Comparison of ENCODE assay signal across 12 mouse cellular contexts in genomic region chr14:5879791-5880190, GRCm38 (mm10). TPM values are rescaled to one million over a fixed set of nuclear protein-coding genes. Genes with fewer than 3 reads are reported as not detected.
A peak's percentile ranks its signal among the peaks of the same experiment; 100 is the strongest.
DNase-seq lines count a peak whose midpoint lies in the region; ATAC-seq lines count a peak whose summit lies in the region.
"Not testable (repeated sequence)": the region's sequence is repeated elsewhere in the genome, so short reads cannot be mapped to it uniquely, and the experiment has no call there.
"Had no signal": no experiment of that assay in that cellular context is flagged by ENCODE, and none has a peak within 500 bp of the region (broad histone marks: within the 10 kb centered on the region; RNA-seq: fewer than 3 reads in every experiment).

No protein-coding gene starts in this region.

- not testable (repeated sequence) for H3K36me3 ChIP-seq in embryonic facial prominence, embryonic 13.5 days; heart, embryonic 10.5 days; hindbrain, embryonic 15.5 days; liver, embryonic 12.5 days; midbrain, embryonic 15.5 days (replicated peaks); stomach, embryonic 14.5 days (ENCODE audit: control insufficient read depth, insufficient read depth, low read length)

- not testable (repeated sequence) for H3K4me1 ChIP-seq in embryonic facial prominence, embryonic 13.5 days; heart, embryonic 10.5 days; hindbrain, embryonic 15.5 days (replicated peaks); liver, embryonic 12.5 days; midbrain, embryonic 15.5 days; stomach, embryonic 14.5 days (ENCODE audit: control insufficient read depth, insufficient read depth, low read length)

- H3K27ac ChIP-seq in embryonic facial prominence, embryonic 13.5 days; heart, embryonic 10.5 days; hindbrain, embryonic 15.5 days (replicated peaks); liver, embryonic 12.5 days; midbrain, embryonic 15.5 days; stomach, embryonic 14.5 days (ENCODE audit: low read length): not testable (repeated sequence)

- H3K4me2 ChIP-seq in embryonic facial prominence, embryonic 13.5 days = peak overlapping the region; percentile 71
- H3K4me2 ChIP-seq in hindbrain, embryonic 15.5 days = peak overlapping the region; percentile 80
- peak overlapping the region; percentile 49 for H3K4me2 ChIP-seq in liver, embryonic 12.5 days
- peak overlapping the region; percentile 86 for H3K4me2 ChIP-seq in midbrain, embryonic 15.5 days
- peak overlapping the region; percentile 46 for H3K4me2 ChIP-seq in stomach, embryonic 14.5 days (replicated peaks; ENCODE audit: low read depth, low read length)

- peak; percentile 1 for DNase-seq in brain, adult 2 months (ENCODE audit: low read depth, low spot score)
- DNase-seq in heart, embryonic 10.5 days (ENCODE audit: low spot score) = not testable (repeated sequence)
- DNase-seq in kidney, postnatal 10 days = peak; percentile 4

- peak overlapping the region; percentile 42 for H3K4me3 ChIP-seq in embryonic facial prominence, embryonic 13.5 days
- H3K4me3 ChIP-seq in heart, embryonic 10.5 days = peak overlapping the region; percentile 52
- peak overlapping the region; percentile 54 for H3K4me3 ChIP-seq in hindbrain, embryonic 15.5 days
- H3K4me3 ChIP-seq in liver, embryonic 12.5 days = not testable (repeated sequence)
- peak overlapping the region; percentile 51 for H3K4me3 ChIP-seq in midbrain, embryonic 15.5 days
- peak overlapping the region; percentile 25 for H3K4me3 ChIP-seq in stomach, embryonic 14.5 days (ENCODE audit: low read depth, low read length)

- H3K27me3 ChIP-seq in embryonic facial prominence, embryonic 13.5 days; heart, embryonic 10.5 days (ENCODE audit: insufficient read depth, poor library complexity, severe bottlenecking); hindbrain, embryonic 15.5 days; midbrain, embryonic 15.5 days (replicated peaks); stomach, embryonic 14.5 days (ENCODE audit: control insufficient read depth, insufficient read depth, low read length): not testable (repeated sequence)
- peaks cover 11% of the 10 kb centered on the region for H3K27me3 ChIP-seq in liver, embryonic 12.5 days (replicated peaks)

- WGBS in embryonic facial prominence, embryonic 13.5 days = 2% methylated on average over 23 of the region's 28 CpGs
- WGBS in heart, embryonic 10.5 days = under 1% methylated on average over 22 of the region's 28 CpGs
- 1% methylated on average over 24 of the region's 28 CpGs for WGBS in hindbrain, embryonic 15.5 days
- 2% methylated on average over 25 of the region's 28 CpGs for WGBS in liver, embryonic 12.5 days (ENCODE audit: insufficient replicate concordance)
- under 1% methylated on average over 26 of the region's 28 CpGs for WGBS in midbrain, embryonic 15.5 days
- WGBS in stomach, embryonic 14.5 days = 1% methylated on average over 21 of the region's 28 CpGs

- not testable (repeated sequence) for ATAC-seq in embryonic facial prominence, embryonic 13.5 days (ENCODE audit: insufficient number of reproducible peaks, insufficient read depth, low FRiP score, low TSS enrichment, low read depth); hindbrain, embryonic 15.5 days (ENCODE audit: low FRiP score, low read depth); liver, embryonic 12.5 days; midbrain, embryonic 15.5 days (replicated peaks); stomach, embryonic 14.5 days (ENCODE audit: insufficient number of reproducible peaks, insufficient read depth, low FRiP score, low read depth)

- not testable (repeated sequence) for H3K9me3 ChIP-seq in embryonic facial prominence, embryonic 13.5 days; heart, embryonic 10.5 days; hindbrain, embryonic 15.5 days; liver, embryonic 12.5 days (replicated peaks); midbrain, embryonic 15.5 days; stomach, embryonic 14.5 days (ENCODE audit: control insufficient read depth, low read depth, low read length)

- H3K9ac ChIP-seq in embryonic facial prominence, embryonic 13.5 days = peak overlapping the region; percentile 49; the same call in 1 of the 2 replicates
- peak overlapping the region; percentile 62 for H3K9ac ChIP-seq in hindbrain, embryonic 15.5 days
- H3K9ac ChIP-seq in liver, embryonic 12.5 days; stomach, embryonic 14.5 days (replicated peaks; ENCODE audit: low read depth, low read length): not testable (repeated sequence)
- H3K9ac ChIP-seq in midbrain, embryonic 15.5 days = peak overlapping the region; percentile 60

RNA-seq across cellular contexts. Expression of gene Gm8237, which starts 0.4 kb away (rescaled TPM):
- polyA plus RNA-seq in embryonic facial prominence, embryonic 13.5 days (2015; fragmentation: Nextera tagmentation; extraction: Ambion mirVana) = not detected in 2 replicates
- 0.23 TPM in 1 of 2 replicates, not detected in the other for polyA plus RNA-seq in heart, embryonic 10.5 days (2016; fragmentation: Nextera tagmentation; extraction: Ambion mirVana)
- 1.3 and 1.6 TPM in 2 replicates for polyA plus RNA-seq in hindbrain, embryonic 15.5 days (2015; fragmentation: Nextera tagmentation; extraction: Ambion mirVana)
- not detected in 2 replicates for polyA plus RNA-seq in liver, embryonic 12.5 days (2016; fragmentation: Nextera tagmentation; extraction: Ambion mirVana)
- 1.5 and 2.0 TPM in 2 replicates for polyA plus RNA-seq in midbrain, embryonic 15.5 days (2015; fragmentation: Nextera tagmentation; extraction: Ambion mirVana)
- polyA plus RNA-seq in stomach, embryonic 14.5 days (2014; fragmentation: Nextera tagmentation; extraction: Ambion mirVana) = 0.67 and 0.95 TPM in 2 replicates
- polyA plus RNA-seq: liver, embryonic 14.5 days; thymus, adult 2 months had no signal

RNA-seq across cellular contexts. Expression of gene Gm3424, which starts 49.7 kb away (rescaled TPM):
- not detected in 2 replicates for polyA plus RNA-seq in embryonic facial prominence, embryonic 13.5 days (2015; fragmentation: Nextera tagmentation; extraction: Ambion mirVana)
- not detected in 2 replicates for polyA plus RNA-seq in heart, embryonic 10.5 days (2016; fragmentation: Nextera tagmentation; extraction: Ambion mirVana)
- polyA plus RNA-seq in hindbrain, embryonic 15.5 days (2015; fragmentation: Nextera tagmentation; extraction: Ambion mirVana) = not detected in 2 replicates
- polyA plus RNA-seq in liver, embryonic 12.5 days (2016; fragmentation: Nextera tagmentation; extraction: Ambion mirVana) = not detected in 2 replicates
- polyA plus RNA-seq in midbrain, embryonic 15.5 days (2015; fragmentation: Nextera tagmentation; extraction: Ambion mirVana) = not detected in 2 replicates
- not detected in 2 replicates for polyA plus RNA-seq in stomach, embryonic 14.5 days (2014; fragmentation: Nextera tagmentation; extraction: Ambion mirVana)
- polyA plus RNA-seq: frontal cortex, adult 2 months; inflammation-experienced regulatory T-cells, adult 6 months; liver, embryonic 14.5 days; thymus, adult 2 months had no signal
